Mouse (Mus musculus) brown adipose tissue, adult 24 weeks (tissue): ENCODE data around the gene Mgmt. TPM values are rescaled to one million over a fixed set of nuclear protein-coding genes. Genes with fewer than 3 reads are reported as not detected.

Experiments used
- H3K27ac ChIP-seq: fragments of 200-500 bp; replicated peaks from 2 replicates; pipeline ENCODE4 v1.5.1; 2012; ENCODE audit warnings: low read depth, mild to moderate bottlenecking, low read length
- H3K4me1 ChIP-seq: fragments of 200-500 bp; 2 replicates; pipeline ENCODE4 v1.6.1; 2012; ENCODE audit warnings: low read length, mixed read lengths; ENCODE audit not compliant: control insufficient read depth, insufficient read depth, insufficient read length
- H3K4me3 ChIP-seq: fragments of 200-500 bp; 2 replicates; pipeline ENCODE4 v1.5.1; 2012; ENCODE audit warnings: low read depth, mild to moderate bottlenecking, low read length, moderate library complexity; ENCODE audit not compliant: insufficient read depth
- polyA plus RNA-seq: library from polyadenylated mRNA; stranded (reverse); fragments of >200 nt; gene quantifications from 2 replicates; pipeline ENCODE4 v1.2.4, GENCODE M21; 2012; ENCODE audit not compliant: missing spikeins, insufficient read depth, insufficient read length

The Mgmt gene
- polyA plus RNA-seq, 1 experiment = 9.9 TPM

DNA sequence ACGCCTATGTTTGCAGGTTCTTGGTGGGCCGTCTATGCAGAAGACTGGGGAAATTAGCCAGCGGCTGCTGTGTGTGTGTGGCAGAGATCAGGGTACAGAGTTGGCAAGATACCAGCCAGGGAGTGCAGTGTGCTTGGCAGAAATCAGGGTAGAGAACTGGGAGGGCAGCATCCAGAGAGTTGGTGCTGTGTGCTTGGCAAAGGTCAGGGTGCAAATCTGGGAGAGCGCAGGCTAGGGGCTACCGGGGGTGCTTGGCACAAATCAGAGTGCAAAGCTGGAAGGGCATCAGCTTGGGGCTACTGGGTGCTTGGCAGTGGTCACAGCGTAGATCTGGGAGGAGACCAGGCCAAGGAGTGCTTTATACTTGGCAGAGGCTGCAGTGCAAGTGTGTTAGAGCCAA lies 175.4 kb downstream of the Mgmt start:
- Histone ChIP-seq H3K4me3 (no peak overlapping the region), H3K27ac (no peak overlapping the region), H3K4me1 (peaks cover 9% of the 10 kb centered on the region)

DNA sequence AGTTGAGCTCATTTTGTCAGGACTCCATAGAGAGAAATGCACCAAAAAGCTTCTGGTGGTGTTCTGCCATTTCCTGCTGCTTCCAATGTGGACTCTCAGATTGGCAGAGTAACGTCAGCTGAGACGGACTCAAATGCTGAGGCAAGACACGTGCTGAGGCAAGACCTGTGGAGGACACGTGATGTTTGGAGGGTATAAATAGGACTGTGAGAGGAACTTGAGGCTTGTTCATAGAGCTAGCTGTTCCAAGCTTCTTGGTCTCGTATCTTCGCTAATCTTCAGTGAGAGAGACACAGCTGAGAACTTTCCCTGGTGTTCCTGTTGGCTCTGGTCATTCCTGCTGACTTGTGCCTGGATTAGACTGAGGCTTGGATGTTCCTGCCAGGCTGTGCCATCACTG lies 176.9 kb downstream of the Mgmt start:
- no peak overlapping the region for H3K4me3 ChIP-seq
- no peak overlapping the region for H3K27ac ChIP-seq
- peaks cover 12% of the 10 kb centered on the region for H3K4me1 ChIP-seq

DNA sequence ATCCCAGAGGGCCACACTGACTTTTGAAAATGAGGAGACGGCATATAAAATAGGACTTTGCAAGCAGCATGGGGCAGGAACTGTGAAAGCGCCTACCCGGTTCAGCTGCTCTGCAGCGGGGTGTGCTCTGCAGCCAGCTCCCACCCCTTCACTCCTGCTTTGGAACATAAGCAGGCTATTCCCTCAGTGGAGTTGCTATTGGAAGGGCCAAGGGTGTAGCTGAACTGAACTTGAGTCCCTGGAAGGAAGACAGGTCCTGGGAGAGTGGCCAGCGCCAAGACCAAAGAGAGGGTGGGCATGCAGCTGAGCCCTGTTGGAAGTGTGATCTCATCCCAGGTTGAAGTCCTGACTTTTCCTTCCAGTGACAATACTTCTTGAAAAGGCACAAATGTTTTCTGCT lies 179.5 kb downstream of the Mgmt start:
- Histone ChIP-seq H3K4me1 (peaks cover 10% of the 10 kb centered on the region), H3K4me3 (no peak overlapping the region), H3K27ac (no peak overlapping the region)

DNA sequence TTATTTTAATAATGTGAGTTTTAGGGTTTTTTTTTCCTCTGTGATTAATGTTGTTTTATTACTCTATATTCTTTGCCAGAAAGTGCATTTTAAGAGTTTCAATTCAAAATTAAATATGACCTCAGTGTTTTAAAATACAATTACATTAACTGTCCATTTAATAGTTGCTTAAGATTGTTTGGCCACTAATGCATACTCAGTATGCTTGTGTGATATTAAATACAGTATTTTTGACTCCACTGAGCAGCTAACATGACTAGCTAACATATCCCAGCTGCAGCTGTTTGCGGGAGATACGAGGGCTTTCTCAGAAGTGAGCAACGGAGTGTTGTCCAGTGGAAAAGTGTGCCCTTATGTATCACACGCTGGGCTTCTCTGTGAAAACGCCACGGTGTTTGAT lies 179.9 kb downstream of the Mgmt start:
- no peak overlapping the region for H3K4me3 ChIP-seq
- H3K27ac ChIP-seq = no peak overlapping the region
- H3K4me1 ChIP-seq = peaks cover 10% of the 10 kb centered on the region

DNA sequence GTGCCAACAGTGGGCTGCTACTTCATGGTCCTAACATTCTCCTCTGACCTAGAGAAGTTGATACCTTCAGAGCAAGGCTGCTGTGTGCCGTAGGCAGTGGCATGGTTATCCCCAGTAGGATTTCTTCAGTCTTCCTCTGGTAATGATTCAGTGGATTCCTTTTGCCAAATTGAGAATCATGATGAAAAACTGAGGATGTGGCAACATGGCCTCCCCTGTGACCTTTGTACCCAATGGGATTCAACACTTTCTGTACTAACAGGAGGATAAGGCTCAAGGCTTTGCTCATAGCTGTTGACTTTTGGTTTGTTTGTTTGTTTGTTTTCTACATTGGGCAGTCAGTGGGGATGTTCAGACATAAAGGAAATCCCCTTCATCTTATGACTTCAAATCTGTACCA lies 180.9 kb downstream of the Mgmt start:
- Histone ChIP-seq H3K4me1 (peaks cover 10% of the 10 kb centered on the region), H3K27ac (no peak overlapping the region), H3K4me3 (no peak overlapping the region)

DNA sequence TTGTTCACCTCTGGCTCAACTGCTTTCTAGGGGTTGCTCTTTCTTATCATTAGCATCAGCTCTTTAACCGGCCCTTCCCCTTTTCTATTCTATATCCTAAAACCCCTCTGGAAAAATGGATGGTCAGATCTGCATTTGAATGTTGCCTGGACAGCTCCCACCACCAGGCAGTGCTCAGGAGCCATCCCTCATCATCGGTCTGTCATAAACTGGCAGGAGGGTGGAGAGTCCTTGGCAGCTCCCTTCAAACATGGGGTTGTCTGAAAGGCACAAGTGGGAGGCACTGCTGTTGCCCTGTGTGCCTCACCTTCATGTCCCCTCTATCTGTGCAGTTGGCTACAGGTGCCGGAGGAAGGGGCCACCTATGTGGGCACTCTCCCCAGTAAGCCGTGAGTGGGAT lies 185.8 kb downstream of the Mgmt start:
- H3K4me3 ChIP-seq = no peak overlapping the region
- no peak overlapping the region for H3K27ac ChIP-seq
- H3K4me1 ChIP-seq = no peaks in the 10 kb centered on the region

DNA sequence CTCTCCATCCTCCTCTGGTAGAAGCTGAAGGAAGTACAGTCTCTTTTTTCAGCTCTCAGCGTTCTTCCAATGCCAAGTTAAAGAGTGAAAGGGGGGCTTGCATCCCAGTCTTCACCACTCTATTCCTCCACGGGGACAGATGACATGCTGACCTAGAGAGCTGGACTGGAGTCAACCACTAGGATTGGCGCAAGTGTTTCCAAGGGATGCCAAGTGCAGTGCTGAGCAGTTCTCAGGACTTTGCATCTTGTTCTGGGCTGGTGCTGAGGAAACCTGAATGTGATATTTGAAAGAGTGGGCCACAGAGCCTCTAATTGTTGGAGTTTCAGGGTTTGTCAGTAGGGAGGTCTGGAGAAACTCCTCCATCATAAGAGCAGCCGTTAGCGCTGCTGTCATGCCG lies 187.8 kb downstream of the Mgmt start:
- no peak overlapping the region for H3K4me3 ChIP-seq
- peaks cover 6% of the 10 kb centered on the region for H3K4me1 ChIP-seq
- H3K27ac ChIP-seq = no peak overlapping the region

DNA sequence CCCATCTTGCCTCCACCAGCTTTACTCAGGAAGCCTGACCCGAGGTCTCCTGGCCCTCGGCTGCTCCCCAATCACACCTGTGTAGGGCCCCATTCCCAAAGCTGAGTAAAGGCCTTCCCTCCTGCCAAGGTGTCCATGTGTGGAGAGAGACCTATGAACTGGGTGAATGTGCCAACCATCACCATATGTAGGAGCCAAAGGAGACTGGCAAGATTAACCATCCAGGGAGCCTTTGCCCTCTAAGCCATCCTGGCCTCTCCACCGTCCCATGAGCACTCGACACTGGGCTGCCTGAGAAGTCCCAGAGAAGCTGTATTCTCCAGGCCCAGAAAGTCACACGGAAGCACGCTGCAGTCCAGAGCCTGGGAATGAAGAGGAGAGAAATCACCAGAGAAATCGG lies 190.2 kb downstream of the Mgmt start:
- no peak overlapping the region for H3K27ac ChIP-seq
- H3K4me1 ChIP-seq = peaks cover 10% of the 10 kb centered on the region
- H3K4me3 ChIP-seq = no peak overlapping the region

DNA sequence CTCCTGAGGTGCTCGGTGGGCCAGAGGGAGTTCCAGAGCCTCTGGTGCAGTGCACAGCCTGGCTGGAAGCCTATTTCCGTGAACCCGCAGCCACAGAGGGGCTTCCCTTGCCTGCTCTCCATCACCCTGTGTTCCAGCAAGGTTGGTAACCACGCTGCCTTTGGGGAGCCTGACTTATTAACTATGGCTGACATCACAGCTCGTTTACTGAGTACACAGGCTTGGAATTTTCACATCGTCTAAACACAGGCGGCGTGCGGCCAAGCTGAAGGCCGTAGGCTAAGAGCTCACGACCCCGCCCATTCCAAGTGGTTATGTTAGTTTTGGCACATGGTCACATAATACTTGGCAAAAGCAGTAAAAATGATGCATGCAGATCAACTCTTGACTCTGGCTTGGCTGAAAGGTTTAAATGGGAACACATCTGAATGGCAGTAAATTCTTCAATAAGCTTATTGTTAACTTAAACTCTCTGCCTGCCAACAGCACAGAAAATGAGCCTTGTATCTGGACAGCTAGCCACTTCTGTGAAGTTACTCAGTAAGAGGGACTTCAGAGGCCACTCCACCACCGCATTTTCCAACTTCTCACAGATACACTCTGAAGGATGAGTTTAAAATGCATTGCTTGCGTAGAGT lies 191.7 kb downstream of the Mgmt start:
- Histone ChIP-seq H3K4me3 (no peak overlapping the region), H3K27ac (no peak overlapping the region), H3K4me1 (peaks cover 10% of the 10 kb centered on the region)

DNA sequence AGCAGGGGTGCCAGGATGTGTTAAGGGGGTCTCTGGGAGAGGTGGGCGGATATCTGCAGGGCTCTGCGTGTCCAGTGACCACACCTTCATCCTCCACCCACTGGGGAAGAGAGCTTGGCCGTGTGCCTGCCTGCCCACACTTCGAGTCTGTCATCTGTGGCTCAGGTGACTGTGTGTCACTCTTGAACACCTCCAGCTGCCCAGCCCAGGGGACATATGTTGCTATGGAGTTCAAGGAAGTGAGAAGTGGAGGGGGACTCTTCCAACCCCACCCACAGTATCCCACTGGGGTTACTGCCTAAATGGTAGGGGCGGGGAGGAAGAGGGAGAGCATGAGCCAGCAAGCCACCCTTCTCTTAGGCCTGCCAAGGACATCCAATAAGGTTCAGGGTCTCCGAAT lies 192.7 kb downstream of the Mgmt start:
- Histone ChIP-seq H3K4me3 (no peak overlapping the region), H3K27ac (no peak overlapping the region), H3K4me1 (peaks cover 10% of the 10 kb centered on the region)

DNA sequence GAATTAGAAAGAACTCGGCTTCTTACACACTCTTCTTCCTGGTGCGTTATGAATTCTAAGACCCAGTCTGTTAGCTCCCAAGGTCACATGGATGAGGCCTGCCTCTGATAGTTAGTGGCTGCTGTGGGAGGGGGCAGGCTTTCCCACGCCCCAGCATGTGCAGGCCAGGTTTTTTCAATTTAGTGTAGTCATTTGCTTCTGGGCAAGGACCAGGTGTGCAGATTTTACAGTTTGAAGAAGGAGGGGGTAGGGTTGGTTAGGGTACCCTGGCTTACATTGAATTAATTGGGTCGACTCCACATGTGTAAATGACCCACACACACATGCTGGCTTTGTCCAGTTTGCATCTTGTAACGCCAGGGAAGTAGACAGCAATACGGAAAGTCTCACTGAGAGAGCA lies 193.7 kb downstream of the Mgmt start:
- Histone ChIP-seq H3K4me3 (no peak overlapping the region), H3K27ac (no peak overlapping the region), H3K4me1 (peaks cover 10% of the 10 kb centered on the region)

DNA sequence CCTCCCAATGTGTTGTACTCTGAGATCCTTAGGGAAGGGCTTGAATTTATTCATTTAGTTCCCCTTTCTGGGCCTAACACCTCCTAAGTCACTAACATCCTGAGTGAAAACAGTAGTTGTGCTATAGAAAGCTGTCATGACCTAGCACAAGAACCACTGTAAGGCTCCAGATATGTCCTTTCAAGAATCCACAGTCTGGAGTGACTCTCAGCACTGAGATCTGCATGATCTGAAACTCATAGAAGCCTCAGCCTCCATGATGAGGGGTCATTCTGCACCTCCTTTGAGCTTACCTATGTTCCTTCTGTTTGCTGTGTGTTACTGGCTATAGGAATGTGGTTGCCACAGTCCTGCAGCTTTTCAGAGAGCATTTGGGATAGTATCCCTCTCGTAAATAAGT lies 200.1 kb downstream of the Mgmt start:
- no peak overlapping the region for H3K27ac ChIP-seq
- H3K4me3 ChIP-seq = no peak overlapping the region
- no peaks in the 10 kb centered on the region for H3K4me1 ChIP-seq

DNA sequence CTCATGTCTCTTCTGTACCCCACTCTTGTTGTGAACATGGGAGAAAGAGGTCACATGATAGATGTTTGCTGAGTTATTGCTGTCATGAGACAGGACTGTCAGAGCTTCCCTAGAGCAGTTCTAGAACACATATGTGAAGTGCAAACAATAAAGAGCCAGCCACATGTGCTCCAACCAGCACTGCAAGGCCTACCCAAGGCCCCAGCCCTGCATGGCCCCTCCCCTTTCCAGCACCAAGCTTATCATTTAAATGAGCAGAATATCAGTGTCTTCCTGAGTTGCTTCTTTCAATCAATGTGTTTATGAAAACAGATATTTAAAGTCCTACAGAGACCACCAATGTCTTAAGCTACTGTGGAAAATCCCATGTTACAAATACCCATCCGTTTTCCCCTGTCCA lies 201.3 kb downstream of the Mgmt start:
- Histone ChIP-seq H3K4me1 (no peaks in the 10 kb centered on the region), H3K4me3 (no peak overlapping the region), H3K27ac (no peak overlapping the region)

DNA sequence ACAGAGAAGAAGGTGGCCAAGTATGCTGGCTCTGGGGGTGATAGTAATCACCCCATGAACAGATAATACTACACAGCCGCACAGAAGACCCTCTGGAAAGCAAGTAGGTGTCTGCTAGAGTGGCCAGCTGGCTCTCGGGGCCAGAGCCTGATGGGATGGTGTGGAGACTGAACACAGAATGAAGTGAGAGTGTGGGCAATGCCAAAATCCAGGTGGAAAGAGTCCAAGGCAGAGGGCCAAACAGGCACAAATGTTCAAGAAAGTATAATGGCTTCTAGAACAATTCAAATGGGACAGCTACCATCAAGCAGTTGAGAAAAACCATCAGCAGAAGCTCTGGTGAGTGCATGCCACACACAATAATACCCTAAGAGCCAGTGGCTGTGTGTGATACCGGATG lies 205.4 kb downstream of the Mgmt start:
- H3K27ac ChIP-seq = no peak overlapping the region

DNA sequence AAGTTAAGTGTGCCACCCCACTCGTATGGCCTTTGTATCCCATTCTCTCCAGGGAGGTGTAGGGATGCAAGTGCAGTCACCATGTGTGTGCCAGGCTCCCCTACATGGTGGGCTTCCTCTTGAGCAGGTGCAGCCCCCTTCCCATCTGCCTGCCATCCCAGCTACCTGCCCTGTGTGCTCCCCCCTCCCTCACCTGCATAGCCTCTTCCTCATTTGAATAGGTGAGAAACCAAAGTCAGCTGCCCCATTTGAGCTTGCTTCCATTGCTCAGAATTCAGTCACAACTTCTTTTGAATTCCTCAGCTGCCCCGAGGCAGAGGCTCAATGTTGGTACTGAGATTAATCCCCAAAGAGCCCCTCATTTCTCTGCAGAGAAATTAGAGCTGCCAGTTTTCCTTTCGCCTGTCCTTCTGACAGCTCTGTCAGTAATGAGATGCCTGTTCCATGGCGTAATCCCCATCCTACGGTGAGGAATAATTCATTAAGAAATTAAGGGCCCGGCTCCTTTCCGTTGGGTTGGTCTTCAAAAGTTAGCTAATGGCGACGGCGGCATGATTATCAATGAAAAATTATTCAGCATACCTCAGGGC lies 208.3 kb downstream of the Mgmt start:
- no peak overlapping the region for H3K4me3 ChIP-seq
- no peak overlapping the region for H3K27ac ChIP-seq
- no peaks in the 10 kb centered on the region for H3K4me1 ChIP-seq

More for the DNA sequence above, 205.4 kb downstream of the Mgmt start:
- Histone ChIP-seq H3K4me1 (no peaks in the 10 kb centered on the region), H3K4me3 (no peak overlapping the region)

DNA sequence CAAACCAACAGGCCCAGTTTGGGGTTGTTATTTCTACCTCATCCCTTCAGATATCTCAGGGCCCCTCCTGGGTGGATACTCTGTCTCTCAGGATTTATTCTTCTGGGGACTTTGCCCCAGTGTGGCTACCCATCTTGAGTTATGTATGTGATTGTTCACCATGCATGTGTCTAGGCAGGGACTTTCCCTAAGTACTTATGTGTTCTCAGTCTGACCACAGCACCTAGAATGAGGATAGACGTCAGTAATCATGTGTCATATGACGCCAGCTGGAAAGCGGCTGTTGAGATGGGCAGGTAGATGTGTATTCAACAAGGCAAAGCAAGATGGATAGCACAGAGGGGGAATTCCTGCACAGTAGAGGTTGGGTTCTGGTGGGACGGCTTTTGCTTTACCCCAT lies 217.7 kb downstream of the Mgmt start:
- H3K4me3 ChIP-seq = no peak overlapping the region
- no peaks in the 10 kb centered on the region for H3K4me1 ChIP-seq
- H3K27ac ChIP-seq = no peak overlapping the region
